Mouse (Mus musculus): ENCODE data around the gene Gm8882.
"Not testable (repeated sequence)": the region's sequence is repeated elsewhere in the genome, so short reads cannot be mapped to it uniquely, and the experiment has no call there.

Gene Gm8882

DNA sequence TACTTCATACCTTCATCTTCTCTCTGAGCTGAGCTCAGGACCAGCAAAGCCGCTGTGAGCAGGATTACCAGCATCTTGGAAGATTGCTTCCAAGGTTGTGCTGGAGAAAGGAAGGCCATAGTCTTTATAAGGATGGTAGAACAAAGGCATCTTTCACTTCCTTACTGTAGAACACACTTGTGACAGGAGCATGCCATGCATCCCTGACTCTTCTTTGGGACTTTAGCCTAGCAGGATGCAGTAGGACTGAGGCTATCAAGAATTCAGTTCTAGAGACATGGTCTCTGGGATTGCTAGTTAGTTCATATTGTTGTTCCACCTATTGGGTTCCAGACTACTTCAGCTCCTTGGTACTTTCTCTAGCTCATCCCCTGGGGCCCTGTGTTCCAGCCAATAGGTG, at the start of gene Gm8882:
Gene Gm8882, minus strand, starts transcription at position 101 of the 400 bp plus-strand sequence.
- DNase-seq: not testable (repeated sequence)

DNA sequence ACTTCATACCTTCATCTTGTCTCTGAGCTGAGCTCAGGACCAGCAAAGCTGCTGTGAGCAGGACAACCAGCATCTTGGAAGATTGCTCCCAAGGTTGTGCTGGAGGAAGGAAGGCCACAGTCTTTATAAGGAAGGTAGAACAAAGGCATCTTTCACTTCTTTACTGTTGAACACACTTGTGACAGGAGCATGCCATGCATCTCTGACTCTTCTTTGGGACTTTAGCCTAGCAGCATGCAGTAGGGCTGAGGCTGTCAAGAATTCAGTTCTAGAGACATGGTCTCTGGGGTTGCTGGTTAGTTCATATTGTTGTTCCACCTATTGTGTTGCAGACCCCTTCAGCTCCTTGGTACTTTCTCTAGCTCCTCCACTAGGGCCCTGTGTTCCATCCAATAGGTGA, 49.3 kb downstream of the Gm8882 start, which contains the start of gene Prpmp5:
Gene Prpmp5, minus strand, starts transcription at position 101 of the 400 bp plus-strand sequence.
- not testable (repeated sequence) for DNase-seq
